Mouse (Mus musculus): Measurements from ENCODE around the gene Rab29.
A peak's percentile ranks its signal among the peaks of the same experiment; 100 is the strongest.

Gene Rab29

DNA sequence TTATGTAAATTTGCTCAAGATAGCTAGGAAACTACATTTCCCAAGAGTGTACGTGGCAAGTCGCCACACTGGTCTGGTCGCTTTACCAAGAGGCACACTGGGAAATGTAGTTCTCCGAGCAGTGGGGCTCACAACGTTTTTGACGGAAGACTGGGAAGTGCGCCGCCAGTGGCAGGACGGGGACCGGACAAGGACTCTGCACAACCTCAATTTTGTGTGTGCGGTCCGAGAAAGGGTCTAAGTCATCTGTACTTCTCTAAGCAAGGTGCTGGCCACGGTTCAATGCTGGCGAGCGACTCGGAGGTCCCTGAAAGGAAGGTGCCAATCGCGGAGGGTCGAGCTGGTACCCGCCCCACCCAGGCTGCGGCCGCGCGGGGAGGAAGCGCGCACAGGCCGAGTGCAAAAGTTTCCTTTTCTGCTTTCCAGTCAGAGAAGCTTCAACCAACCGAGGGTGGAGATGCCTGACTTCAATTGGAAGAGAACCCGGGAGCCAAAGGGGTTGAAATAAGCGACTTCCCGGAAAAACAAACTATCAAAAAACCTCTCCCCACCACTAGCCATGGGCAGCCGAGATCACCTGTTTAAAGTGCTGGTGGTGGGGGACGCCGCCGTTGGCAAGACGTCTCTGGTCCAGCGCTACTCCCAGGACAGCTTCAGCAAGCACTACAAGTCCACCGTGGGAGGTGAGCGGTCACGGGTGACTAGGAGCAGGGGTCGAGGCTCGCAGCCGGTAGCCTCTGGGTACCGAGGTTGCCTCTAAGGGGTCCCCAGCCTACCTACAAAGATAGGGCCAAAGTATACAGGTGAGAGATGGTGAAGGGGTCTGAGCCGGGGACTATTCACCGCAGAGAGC lies at the start of gene Rab29:
Gene Rab29, plus strand, starts transcription at position 132 of the 853 bp plus-strand sequence.
- DNase-seq (ENCODE audit: low read depth, low spot score) = peak; percentile 82

DNA sequence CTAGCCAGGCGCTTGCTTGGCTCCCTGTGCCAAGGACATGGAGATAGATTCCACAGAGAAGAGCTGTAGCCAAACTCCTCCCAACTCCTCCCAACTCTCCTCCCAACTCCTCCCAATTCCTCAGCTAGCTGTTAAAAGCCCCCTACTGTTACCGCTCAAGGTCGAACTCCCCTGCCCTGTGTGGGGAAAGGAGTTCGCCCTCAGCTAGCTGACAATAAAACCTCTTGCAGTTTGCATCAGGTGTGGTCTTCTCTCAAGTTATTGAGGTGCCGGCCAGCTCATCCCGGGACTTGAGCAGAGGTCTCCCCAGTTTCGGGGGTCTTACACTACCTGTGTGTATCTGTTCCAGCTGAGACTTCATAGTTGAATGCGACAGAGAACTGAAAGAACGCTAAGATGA lies 46.7 kb upstream of the Rab29 start:
- DNase-seq (ENCODE audit: low read depth, low spot score) = peak; percentile 28

DNA sequence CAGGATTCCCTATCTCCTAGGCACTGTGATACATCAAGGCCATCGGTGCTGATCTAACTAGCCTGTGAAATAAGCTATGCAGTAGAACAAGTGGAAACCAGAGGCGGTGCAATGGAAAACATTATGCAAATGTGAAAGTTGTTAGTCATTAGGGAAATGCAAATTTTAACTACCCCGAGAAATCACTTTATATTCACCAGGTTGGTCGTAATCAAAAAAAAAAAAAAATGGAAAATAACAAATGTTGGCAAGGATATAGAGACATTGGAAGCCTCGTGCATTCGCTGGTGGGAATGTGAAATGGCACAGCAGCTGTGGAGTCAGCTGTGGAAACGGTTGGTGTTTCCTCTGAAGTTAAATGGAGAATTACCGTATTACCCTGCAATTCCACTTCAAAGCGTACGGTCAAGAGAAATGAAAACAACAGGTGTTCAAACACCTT lies 46.1 kb upstream of the Rab29 start:
- DNase-seq (ENCODE audit: low read depth, low spot score) = no peak

DNA sequence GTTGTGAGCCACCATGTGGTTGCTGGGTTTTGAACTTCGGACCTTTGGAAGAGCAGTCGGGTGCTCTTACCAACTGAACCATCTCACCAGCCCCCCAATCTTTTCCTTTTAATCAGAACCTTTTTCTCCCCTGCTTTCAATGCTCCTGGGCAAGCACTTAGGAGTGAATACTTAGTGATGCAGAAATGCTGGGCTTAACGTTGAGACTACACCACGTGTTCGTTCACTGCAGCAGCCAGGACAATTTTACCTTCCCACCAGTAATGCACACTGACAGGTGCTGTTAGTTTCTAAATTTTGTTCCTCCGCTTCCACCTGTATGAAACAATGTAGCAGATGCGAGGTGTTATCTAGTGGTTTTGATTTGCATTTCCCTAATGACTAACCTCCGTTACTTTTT lies 44.7 kb upstream of the Rab29 start:
- no peak for DNase-seq (ENCODE audit: low read depth, low spot score)

DNA sequence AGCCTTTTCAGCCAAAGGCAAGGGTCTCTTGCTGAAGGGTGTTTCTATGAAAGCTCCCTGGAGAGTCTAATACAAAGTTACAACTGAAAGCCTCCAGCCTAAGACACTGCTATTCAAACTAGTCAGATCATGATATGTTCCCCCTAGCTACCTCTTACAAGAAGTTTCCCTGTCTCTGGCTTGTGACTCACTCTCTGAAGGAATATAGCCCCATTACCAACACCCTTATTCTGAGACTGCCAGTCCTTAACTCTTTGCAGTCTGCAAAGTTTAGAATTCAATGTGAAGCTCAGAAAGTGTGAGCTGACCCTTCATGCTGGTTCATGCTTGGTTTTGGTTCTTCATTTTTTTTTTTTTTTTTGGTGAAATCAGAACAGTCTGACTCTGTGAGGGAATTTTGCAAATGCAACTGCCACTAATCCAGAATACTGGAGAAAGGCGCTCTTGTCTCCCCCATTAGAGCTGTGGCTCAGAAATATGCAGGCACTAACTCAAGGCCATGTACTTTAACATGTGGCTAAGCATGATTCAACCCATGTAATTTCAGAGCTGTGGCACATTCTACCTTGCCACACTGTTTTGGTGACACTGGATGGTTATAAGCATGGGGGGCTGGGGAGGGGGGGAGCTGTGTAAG lies 44.0 kb upstream of the Rab29 start:
- no peak for DNase-seq (ENCODE audit: low read depth, low spot score)

DNA sequence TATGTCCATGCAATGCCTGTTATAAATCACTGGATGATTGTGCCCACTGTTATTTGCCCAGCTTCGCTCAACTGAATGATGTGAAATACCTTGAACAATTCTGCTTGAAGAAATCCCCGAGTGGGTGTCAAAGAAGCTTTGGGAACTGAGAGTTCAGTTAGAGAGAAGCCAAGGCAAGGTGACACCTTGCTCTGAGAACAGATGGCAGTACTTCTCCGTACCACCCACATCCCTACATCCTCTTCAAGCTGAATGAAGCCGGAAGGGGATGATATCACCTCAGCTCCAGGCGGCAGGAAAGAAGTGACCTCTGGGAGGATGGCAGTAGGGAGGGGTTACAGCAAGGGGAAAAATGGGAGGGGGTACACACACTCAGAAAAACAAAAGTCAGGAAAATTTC lies 43.5 kb upstream of the Rab29 start:
- no peak for DNase-seq (ENCODE audit: low read depth, low spot score)

DNA sequence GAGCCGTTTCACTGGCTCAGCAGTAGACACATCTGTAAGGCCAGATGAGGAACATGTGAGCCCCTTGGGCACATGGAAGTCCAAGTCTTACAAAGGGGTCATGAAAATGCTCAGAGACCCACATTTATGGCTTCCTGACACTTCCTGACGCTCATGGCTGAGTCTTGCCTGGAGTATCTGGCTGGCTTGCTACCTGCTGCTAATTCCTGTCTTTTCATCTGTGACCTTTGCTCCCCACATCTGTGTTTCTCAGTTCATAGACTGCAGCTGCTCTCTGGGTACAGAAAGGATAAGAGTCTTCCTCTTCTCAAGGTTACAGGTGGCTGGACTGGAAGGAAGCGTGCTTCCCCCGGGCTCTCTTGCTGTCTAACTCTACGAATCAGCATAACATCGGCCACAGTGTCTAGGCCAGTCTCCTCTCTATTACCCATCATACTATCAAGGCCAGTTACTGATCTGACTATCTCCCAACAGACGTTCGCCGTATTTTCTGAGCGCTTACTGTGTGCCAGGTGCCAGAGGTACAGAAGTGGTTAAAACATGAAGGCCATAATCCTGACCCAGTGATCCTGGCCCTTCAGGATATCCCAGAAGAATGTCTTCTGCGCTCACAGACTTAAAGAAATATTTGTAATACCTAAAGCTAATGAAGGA lies 42.4 kb upstream of the Rab29 start:
- DNase-seq (ENCODE audit: low read depth, low spot score) = no peak

DNA sequence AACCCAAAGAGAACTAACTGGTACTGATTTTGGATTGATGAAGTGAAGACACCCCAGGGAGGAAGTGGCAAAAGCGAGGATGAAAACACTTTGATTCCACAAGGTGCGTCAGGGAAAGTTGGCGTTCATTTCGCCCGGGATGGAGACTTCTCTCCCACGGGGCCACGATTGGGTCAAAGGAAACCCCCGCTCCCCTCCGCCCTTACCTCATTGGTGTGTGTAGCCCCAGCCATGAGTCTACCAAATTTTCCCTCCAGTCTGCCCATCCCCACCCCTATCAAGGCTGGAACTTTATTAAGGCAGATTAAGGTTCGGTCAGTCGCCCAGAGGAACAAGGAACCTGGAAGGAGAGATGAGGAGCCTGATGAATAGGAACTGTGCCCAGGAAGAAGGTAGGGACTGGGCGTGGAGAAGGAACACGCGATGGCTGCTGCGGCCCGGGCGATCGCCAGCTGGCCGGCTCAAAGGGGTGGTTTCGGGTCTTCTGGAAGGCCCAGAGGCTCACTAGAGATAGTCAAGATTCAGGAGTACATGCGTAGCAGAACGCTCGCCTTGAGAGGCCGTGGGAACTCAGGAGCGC lies 39.7 kb upstream of the Rab29 start, which contains the start of gene Slc41a1:
Gene Slc41a1, plus strand, starts transcription at position 287 of the 580 bp plus-strand sequence.
- no peak for DNase-seq (ENCODE audit: low read depth, low spot score)

DNA sequence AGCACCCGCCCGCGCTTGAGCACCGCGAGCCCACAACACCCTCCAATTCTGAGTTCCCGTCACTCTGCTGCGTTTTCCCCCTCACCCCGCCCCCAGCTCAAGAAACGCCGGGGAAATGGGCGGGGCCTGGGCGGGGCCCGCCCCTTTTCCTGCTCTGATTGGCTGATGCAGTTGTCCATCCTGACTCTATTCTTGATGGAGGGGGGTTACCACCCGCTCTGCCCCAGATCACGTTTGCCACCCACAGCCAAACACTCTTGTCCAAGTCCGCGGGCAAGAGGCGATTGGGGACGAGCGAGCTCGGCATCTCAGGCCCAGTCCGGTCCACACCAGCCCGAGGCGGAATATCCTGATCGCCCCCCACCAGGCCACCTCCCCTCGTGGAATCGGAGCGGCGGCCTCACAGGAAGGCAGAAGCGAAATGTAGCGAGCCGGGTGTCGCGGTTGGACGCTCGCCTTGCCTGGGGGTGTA lies 39.2 kb upstream of the Rab29 start:
- peak; percentile 80 for DNase-seq (ENCODE audit: low read depth, low spot score)

DNA sequence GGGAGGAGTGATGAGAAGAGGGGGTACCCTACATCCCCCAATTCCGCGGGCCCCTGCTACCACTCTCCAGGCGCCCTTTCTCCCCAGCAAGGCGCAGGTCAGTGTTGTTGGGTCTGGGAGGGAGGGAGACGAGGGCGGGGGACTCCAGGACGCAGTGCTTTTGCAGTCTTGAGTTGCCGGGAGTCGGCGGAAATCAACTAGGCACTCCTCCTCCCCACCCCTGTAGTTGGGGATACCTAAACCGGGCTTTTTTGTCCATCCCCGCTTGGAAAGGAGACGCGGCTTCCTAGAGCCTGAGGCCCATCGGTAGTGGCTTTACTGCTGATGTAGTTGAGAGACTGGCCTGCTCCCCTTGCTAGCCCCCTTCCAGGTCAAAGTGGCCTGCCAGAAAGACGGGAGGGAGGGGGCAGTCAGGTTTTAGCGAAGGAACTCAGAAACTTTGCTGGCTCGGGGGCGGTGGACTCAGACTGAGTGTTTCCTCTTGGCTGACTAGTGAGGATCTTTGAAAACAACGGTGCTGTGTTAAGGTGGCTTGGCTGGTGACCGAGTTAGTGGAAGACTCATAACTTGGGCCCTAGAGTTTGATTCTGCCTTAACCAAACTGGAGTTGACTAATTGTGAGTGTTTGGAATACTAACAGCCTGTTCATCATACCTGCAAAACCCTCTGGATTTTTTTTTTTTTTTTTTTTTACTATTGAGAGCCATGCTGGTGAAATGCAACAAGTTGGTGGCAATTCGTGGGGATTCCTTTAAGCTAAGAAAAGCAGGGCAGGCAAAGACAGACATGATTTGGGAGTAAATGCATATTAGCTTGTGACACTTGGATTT lies 38.5 kb upstream of the Rab29 start:
- DNase-seq (ENCODE audit: low read depth, low spot score) = no peak

DNA sequence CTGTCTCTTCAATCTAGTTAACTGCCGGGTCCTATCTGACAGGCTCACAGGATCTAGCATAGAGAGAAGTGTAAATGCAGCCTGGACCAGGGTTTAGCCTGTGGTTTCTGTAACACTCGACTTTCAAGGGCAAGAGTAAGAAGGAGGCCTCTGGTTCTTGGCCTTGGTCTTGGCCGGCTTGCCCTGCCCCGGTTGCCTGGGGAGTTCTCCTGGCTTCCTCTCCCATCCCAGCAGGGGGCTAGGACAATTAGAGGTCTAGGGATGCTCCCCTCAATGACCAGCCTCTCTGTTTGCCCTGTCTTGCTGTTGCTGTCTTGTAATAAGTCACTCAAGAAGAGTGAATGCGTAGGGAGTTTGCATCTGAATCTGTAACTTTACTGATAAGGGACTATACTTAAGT lies 37.7 kb upstream of the Rab29 start:
- DNase-seq (ENCODE audit: low read depth, low spot score) = no peak

DNA sequence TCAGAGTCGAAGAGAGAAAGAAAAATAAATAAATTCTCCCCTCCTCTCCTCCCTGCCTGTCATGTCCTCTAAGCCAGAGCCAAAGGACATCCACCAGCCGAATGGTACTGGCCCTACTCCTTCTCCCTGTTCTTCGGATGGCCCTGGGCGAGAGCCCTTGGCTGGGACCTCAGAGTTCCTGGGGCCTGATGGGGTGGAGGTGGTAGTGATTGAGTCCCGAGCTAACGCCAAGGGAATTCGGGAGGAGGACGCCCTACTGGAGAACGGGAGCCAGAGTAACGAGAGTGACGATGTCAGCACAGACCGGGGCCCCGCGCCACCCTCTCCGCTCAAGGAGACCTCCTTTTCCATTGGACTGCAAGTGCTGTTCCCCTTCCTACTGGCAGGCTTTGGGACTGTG lies 36.5 kb upstream of the Rab29 start:
- no peak for DNase-seq (ENCODE audit: low read depth, low spot score)

DNA sequence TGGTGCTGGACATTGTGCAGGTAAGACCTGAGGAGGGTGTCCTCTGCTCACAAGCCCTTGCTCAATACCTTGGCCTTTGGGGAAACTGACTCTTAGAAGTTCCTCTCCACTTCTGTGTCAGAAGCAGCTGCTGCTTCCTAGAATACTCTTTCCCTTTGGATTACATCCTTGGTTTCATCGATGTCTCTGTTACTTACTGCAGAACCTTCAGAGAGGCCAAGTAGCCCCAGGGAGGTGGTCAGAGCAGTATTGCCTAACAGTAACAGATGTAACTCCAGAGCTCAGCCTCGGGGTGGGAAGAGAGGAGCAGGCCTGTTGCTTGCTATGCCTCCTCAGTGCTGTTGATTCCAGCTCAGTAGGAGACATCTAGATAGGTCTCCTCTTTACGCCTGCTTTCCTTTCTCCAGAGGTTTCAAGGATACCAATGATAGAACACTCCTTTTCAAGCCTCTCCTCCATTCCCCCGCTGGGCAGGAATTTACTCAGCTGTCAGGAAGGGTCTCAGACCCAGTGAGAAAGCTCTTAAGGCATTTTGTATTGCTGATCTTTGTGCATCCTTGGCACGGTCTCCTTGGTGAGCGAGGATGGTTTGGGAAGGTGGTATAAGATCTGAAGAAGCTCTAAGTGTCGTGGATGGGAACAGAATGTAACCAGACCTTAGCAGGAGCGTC lies 35.9 kb upstream of the Rab29 start:
- no peak for DNase-seq (ENCODE audit: low read depth, low spot score)

DNA sequence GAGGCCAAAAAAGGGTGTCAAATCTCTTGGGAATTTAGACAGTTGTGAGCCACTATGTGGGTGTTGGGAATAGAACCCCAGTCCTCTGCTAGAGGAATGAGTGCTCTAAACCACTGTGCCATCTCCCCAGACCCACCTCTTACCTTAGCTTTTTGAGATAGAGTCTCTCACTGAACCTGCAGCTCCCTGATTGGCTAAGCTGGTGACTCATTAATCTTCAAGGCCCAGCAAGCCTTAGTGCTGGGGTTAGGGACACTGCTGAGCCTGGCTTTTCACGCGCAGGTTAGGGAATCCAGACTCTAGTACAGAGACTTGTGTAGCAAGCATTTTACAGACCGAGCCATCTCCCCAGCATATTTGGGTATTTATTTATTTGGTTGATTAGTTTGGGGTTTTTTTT lies 30.0 kb upstream of the Rab29 start:
- DNase-seq (ENCODE audit: low read depth, low spot score) = no peak

DNA sequence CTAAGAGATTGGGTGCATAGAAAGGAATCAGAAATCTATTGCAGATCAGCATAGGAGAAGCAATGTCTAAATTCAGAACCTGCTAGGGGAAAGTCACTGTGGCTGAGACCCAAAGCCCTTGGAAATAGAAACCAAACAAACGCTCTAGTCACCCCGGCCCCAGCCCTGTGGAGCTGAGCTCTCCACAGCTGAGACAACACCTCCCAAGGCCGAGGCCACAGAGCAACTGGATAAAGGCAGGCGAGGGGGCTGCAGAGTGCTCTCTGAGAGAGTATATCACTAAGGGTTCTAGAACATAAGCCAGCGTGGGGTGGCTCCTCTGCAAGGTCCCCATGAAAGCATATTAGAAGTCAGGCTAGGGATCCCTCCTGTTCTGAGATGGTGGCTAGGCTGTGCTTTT lies 28.5 kb upstream of the Rab29 start:
- DNase-seq (ENCODE audit: low read depth, low spot score) = no peak

DNA sequence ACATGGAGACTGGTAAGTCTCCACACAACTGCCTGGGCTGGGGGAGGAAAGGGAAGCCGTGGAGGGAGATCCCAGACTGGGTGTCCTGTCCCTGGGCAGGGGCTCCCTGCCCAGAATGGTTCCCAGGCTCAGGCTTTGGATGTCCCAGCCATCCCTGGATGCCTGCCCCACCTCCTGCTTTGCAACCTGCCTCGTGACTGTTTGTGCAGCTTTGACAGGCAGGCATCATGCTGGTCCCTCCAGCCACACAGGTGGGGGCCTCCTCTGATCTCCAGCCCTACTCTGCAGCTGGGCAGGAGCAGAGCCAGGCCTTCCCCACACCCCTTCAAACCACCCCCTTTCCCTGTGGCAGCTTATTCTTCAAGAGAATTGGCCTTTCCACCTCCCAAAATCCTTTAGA lies 27.7 kb upstream of the Rab29 start:
- DNase-seq (ENCODE audit: low read depth, low spot score) = no peak

DNA sequence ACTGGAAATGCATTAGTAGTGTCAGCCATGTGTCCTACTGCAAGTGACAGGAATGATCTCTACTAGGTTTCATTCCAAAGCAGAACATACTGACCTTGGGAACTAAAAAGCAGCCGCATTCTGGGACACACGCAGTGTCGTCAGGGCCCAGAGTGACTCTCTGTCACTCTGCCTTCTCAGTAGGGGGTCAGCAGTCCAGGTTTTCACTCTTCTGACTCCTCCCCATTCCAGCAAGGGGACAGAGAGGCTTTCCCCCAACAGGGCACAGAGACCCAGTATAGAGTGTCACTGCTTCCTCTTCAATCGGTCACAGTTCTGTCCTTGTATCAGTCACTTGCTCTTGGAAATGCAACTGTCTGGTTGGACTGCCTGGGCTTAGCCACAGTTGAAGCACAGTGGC lies 24.8 kb upstream of the Rab29 start:
- DNase-seq (ENCODE audit: low read depth, low spot score) = no peak

DNA sequence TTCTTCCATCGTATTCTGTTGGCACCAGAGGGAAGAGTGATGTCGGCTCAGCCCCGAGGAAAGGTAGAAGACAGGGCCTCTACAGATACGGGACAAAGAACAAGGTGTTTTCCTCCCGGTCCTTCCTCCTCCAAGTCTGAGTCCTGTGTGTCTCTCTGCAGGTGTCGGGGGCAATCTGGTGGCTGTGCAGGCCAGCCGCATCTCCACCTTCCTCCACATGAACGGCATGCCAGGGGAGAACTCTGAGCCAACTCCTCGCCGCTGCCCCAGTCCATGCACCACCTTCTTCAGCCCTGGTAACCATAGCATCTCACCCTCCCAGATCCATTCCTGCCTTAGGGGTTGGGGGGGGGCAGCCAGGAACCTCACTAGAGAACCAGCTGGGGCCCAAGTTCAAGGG lies 23.3 kb upstream of the Rab29 start:
- no peak for DNase-seq (ENCODE audit: low read depth, low spot score)

DNA sequence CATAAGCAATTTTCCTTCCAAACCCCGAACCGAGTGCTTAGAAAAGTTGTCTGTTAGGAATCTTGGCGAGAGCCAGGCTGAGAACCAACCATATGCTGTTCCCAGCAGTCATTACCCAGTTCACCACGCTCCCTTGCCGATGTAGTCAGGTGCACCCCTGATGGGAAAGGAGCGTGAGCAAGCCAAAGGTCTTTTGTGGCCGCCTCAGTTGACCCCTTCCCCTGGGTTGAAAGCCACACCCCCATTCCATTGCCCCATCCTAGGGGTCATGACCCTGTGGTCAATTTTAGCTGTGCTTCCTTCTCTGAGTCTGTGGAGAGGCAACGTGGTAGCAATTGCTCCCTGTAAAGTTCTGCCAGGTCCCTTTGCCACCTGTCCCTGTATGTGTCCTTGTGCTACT lies 22.1 kb upstream of the Rab29 start:
- DNase-seq (ENCODE audit: low read depth, low spot score) = no peak

DNA sequence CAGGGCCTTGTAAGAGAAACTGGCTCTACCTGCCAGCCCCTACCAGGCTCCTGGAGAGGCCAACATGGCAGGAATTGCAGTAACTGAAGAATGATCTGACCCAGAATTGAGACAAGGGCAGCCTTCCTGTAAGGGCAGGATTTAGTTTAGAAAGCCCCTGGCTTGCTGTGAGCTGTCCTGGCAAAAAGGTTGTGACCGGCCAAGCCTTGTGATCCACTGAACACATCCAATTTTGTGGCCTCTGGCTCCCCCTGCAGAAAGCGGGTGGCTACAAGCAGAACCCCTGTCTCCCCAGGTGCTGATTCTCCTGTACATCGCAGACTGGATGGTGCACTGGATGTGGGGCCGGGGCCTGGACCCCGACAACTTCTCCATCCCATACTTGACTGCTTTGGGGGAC lies 20.8 kb upstream of the Rab29 start:
- no peak for DNase-seq (ENCODE audit: low read depth, low spot score)

DNA sequence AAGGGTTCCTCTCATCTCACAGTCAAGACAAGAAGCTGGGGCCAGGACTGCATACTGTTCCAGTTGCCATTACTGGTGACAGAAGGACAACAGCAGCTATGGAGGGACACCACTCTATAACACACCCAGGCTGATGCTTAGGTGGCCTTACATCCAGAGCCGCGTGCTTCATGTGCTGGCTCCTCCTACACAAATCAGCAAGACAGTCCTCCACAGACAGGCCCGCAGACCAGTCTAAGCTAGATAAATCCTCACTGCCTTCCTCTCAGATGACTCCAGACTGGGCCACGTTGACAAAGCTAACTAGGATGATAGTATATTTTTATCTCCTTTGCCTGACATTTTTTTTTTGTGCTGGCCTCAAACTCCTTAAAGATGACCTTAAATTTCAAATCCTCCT lies 5.2 kb upstream of the Rab29 start:
- DNase-seq (ENCODE audit: low read depth, low spot score) = no peak

Data from WW6 (cell line).